Mouse (Mus musculus): ENCODE results near the gene Ccdc85a. TPM values are rescaled to one million over a fixed set of nuclear protein-coding genes. Genes with fewer than 3 reads are reported as not detected.

Ccdc85a gene
- polyA plus RNA-seq (2014; fragmentation: Nextera tagmentation; extraction: Ambion mirVana) = 1.2 and 2.0 TPM in 2 replicates

DNA sequence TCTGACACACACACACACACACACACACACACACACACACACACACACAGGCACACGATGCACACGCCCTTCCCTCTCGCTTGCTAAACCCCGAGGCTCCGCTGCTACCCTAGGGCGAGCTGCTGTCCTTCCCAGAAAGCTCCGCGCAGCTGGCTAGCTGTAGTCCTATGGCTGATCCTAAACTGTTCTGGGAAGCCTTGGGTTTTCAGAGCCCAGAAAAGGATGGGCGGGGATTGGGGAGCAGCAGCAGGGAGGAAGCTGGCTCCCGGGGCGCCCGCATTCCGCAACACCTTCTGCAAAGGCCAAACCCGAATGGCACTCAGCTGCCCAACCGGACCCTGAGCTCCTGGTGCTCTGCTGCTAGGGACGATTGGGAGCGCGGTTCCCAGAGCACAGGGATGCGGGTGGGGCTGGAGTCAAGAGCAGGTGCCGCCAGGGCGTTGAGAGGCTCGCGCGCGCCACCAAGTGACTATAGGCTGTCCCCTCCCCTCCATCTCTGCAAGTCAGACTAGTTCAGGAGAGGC, at the start of gene Ccdc85a:
TSS of gene Ccdc85a (minus strand) at position 414 of the 524 bp plus-strand sequence.
- Histone ChIP-seq H3K4me2 (replicated peaks; ENCODE audit: low read depth, low read length) (peak within 1 kb of the TSS; percentile 95), H3K36me3 (ENCODE audit: control insufficient read depth, insufficient read depth, low read length) (no peaks in the 10 kb centered on the region), H3K4me1 (ENCODE audit: control insufficient read depth, insufficient read depth, low read length) (0 out of 2 replicates have a peak, but pooled peaks cover 4% of the 10 kb centered on the region), H3K9ac (ENCODE audit: low read depth, low read length) (peak within 1 kb of the TSS; percentile 47), H3K27ac (ENCODE audit: low read depth, low read length) (no peak within 1 kb of the TSS), H3K27me3 (ENCODE audit: control insufficient read depth, insufficient read depth, low read length) (peaks cover 18% of the 10 kb centered on the region), H3K9me3 (ENCODE audit: control insufficient read depth, low read length) (no peaks in the 10 kb centered on the region), H3K4me3 (ENCODE audit: low read length) (peak within 1 kb of the TSS; percentile 59)
- WGBS = 0% methylated on average over 25 of the region's 25 CpGs
- peak; percentile 98 for ATAC-seq (ENCODE audit: low FRiP score, low TSS enrichment)

DNA sequence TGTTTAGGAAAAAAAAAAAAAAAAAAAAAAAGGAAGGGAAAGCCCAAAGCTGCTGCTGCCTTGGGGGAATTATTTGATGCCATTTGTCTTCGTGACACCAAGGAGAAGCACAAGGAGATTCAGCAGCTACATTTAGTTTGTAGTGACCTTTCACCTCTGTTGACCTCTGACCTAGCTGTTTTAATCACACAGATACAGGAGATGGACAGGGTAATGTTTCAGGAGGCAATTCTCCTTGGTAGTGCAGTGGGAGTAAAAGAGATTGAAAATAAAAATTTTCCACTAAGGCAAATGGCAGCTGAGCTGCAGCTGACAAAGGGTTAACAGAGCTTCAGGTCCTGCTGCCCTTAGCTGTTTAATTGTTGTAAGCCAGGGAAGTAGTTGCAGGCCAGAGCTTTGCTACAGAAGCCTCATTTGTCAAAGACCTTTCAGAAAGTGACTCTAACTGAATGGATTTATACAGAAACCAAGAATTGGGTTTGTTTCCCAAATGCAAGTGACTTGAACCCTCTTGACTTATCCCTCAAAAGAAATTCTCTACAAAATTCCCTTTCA, 49.5 kb upstream of the Ccdc85a start:
- peak; percentile 80 for ATAC-seq (ENCODE audit: low FRiP score, low TSS enrichment)
- Histone ChIP-seq H3K9ac (ENCODE audit: low read depth, low read length) (no peak overlapping the region), H3K4me2 (replicated peaks; ENCODE audit: low read depth, low read length) (no peak overlapping the region), H3K27me3 (ENCODE audit: control insufficient read depth, insufficient read depth, low read length) (no peaks in the 10 kb centered on the region), H3K9me3 (ENCODE audit: control insufficient read depth, low read length) (no peaks in the 10 kb centered on the region), H3K4me1 (ENCODE audit: control insufficient read depth, insufficient read depth, low read length) (peaks cover 5% of the 10 kb centered on the region; the same call in 1 of the 2 replicates), H3K27ac (ENCODE audit: low read depth, low read length) (no peak overlapping the region), H3K4me3 (ENCODE audit: low read length) (no peak overlapping the region), H3K36me3 (ENCODE audit: control insufficient read depth, insufficient read depth, low read length) (no peaks in the 10 kb centered on the region)
- 0% methylated on average over 1 of the region's 1 CpGs for WGBS

DNA sequence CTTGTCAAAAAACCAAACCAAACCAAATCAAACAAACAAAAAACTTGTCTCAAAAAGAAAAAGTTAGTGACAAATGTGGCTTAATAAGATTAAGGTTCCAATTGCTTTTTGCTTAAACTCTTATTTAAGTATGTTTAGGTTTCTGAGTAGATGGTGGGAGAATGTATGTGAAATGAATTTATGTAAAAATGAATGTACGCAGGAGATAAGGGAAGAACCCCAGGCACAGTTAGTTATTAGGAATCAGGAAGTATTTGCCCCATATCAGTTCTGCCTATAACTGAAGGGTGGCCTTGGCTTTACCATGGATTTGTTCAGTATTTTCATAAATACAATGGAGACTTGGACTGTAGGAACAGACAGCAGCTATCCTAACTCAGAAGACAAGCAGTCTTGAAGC, 49.0 kb upstream of the Ccdc85a start:
- H3K4me1 ChIP-seq (ENCODE audit: control insufficient read depth, insufficient read depth, low read length) = peaks cover 5% of the 10 kb centered on the region; the same call in 1 of the 2 replicates
- H3K4me2 ChIP-seq (replicated peaks; ENCODE audit: low read depth, low read length) = no peak overlapping the region
- H3K27ac ChIP-seq (ENCODE audit: low read depth, low read length) = no peak overlapping the region
- 84% methylated on average over 1 of the region's 1 CpGs for WGBS
- H3K4me3 ChIP-seq (ENCODE audit: low read length) = no peak overlapping the region
- no peak for ATAC-seq (ENCODE audit: low FRiP score, low TSS enrichment)
- no peak overlapping the region for H3K9ac ChIP-seq (ENCODE audit: low read depth, low read length)
- H3K27me3 ChIP-seq (ENCODE audit: control insufficient read depth, insufficient read depth, low read length) = no peaks in the 10 kb centered on the region
- no peaks in the 10 kb centered on the region for H3K36me3 ChIP-seq (ENCODE audit: control insufficient read depth, insufficient read depth, low read length)
- no peaks in the 10 kb centered on the region for H3K9me3 ChIP-seq (ENCODE audit: control insufficient read depth, low read length)

DNA sequence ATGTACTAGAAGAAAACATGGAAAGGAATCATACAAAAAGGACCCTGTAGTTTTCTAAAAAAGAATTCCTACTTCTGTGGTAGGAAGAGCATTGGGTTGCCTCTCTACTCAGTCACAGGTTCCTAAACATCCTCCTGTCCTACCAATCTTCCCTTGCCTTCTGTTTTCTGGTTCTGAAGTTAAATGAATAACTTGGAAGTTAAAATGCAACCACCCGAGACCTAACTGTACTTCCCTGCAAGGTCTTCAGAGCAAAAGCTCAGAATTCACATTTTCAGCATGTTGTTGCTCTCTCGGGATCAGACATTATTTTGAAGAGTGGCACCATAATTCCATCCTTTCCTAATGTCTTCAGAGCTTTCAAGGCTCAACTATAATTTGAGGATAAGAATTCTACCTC, 46.6 kb upstream of the Ccdc85a start:
- Histone ChIP-seq H3K27ac (ENCODE audit: low read depth, low read length) (no peak overlapping the region), H3K4me2 (replicated peaks; ENCODE audit: low read depth, low read length) (no peak overlapping the region), H3K9ac (ENCODE audit: low read depth, low read length) (no peak overlapping the region), H3K4me1 (ENCODE audit: control insufficient read depth, insufficient read depth, low read length) (peaks cover 5% of the 10 kb centered on the region; the same call in 1 of the 2 replicates), H3K9me3 (ENCODE audit: control insufficient read depth, low read length) (no peaks in the 10 kb centered on the region), H3K4me3 (ENCODE audit: low read length) (no peak overlapping the region), H3K36me3 (ENCODE audit: control insufficient read depth, insufficient read depth, low read length) (no peaks in the 10 kb centered on the region), H3K27me3 (ENCODE audit: control insufficient read depth, insufficient read depth, low read length) (no peaks in the 10 kb centered on the region)
- 71% methylated on average over 2 of the region's 2 CpGs for WGBS
- ATAC-seq (ENCODE audit: low FRiP score, low TSS enrichment) = no peak

DNA sequence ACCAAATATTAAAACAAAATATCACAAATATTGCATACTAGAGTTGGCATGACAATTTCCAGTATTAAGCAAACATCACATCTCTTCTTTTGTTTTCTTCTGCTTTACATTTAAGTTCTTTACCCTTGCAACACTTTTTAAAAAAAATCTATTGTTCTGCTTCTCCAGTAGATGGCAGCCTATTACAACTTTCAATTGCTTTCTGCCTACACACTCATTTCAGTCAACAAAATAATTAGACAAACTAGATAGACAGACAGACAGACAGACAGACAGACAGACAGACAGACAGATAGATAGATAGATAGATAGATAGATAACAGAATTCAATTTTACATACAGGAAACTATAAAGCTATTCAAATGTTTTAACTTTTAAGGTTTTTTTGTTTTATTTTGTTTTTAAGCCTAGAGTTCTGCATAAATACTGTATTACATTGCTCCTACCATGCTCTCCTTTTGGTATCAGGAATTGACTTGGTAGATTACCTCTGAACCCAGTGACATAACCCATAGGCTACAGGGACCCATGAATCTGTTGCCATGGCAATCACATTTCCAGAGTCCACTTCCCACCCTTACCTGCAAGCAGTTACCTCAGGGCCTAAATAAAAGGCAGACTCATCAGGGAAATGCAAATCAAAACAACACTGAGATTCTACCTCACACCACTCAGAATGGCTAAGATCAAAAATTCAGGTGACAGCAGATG, 26.8 kb upstream of the Ccdc85a start:
- no peaks in the 10 kb centered on the region for H3K36me3 ChIP-seq (ENCODE audit: control insufficient read depth, insufficient read depth, low read length)
- no peak for ATAC-seq (ENCODE audit: low FRiP score, low TSS enrichment)
- no peaks in the 10 kb centered on the region for H3K4me1 ChIP-seq (ENCODE audit: control insufficient read depth, insufficient read depth, low read length)
- H3K4me2 ChIP-seq (replicated peaks; ENCODE audit: low read depth, low read length) = no peak overlapping the region
- no peaks in the 10 kb centered on the region for H3K9me3 ChIP-seq (ENCODE audit: control insufficient read depth, low read length)
- H3K27ac ChIP-seq (ENCODE audit: low read depth, low read length) = no peak overlapping the region
- H3K27me3 ChIP-seq (ENCODE audit: control insufficient read depth, insufficient read depth, low read length) = no peaks in the 10 kb centered on the region
- H3K9ac ChIP-seq (ENCODE audit: low read depth, low read length) = no peak overlapping the region
- H3K4me3 ChIP-seq (ENCODE audit: low read length) = no peak overlapping the region

DNA sequence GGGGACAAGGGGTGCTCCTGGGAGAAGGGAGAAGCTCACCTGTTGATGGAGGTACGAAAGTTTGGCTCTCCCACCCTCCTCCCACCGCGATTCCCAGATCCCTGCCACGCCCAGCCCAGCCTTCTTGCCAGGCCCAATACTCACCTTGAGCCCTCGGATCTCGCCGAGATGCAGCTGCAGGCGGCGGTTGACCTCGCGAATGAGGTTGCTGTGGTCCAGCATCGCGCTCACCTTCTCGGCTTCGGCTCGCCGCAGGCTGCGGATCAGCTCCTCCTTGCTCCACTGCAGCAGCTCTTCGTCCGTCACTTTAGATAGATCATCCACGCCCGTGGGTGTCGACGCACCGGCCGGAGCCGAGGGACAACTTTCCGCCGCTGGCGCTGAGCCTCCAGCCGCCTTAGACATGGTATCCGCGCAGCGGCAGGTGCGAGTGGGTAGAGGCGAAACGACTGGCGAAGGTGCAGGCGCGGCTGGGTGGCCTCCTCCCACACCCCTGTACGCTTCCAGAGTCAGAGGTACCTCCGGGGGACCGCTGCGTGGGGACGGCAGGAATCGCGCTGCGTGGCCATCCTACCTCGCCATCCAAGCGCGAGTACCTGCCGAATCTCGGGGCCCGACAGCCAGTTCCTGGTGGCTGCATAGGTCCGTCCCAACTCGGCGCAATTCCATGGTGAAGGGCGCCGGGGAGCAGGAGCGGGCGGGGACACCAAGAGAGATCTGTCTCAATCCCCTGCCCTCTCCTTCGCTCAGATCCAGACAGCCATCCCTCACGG, 800 bp downstream of the Ccdc85a start:
- H3K27me3 ChIP-seq (ENCODE audit: control insufficient read depth, insufficient read depth, low read length) = peaks cover 18% of the 10 kb centered on the region
- H3K9me3 ChIP-seq (ENCODE audit: control insufficient read depth, low read length) = no peaks in the 10 kb centered on the region
- peak overlapping the region; percentile 95 for H3K4me2 ChIP-seq (replicated peaks; ENCODE audit: low read depth, low read length)
- 0 out of 2 replicates have a peak, but pooled peaks cover 4% of the 10 kb centered on the region for H3K4me1 ChIP-seq (ENCODE audit: control insufficient read depth, insufficient read depth, low read length)
- no peaks in the 10 kb centered on the region for H3K36me3 ChIP-seq (ENCODE audit: control insufficient read depth, insufficient read depth, low read length)
- H3K27ac ChIP-seq (ENCODE audit: low read depth, low read length) = no peak overlapping the region
- H3K9ac ChIP-seq (ENCODE audit: low read depth, low read length) = peak overlapping the region; percentile 47
- peak; percentile 58 for ATAC-seq (ENCODE audit: low FRiP score, low TSS enrichment)
- H3K4me3 ChIP-seq (ENCODE audit: low read length) = peak overlapping the region; percentile 59
- WGBS = under 1% methylated on average over 59 of the region's 63 CpGs

DNA sequence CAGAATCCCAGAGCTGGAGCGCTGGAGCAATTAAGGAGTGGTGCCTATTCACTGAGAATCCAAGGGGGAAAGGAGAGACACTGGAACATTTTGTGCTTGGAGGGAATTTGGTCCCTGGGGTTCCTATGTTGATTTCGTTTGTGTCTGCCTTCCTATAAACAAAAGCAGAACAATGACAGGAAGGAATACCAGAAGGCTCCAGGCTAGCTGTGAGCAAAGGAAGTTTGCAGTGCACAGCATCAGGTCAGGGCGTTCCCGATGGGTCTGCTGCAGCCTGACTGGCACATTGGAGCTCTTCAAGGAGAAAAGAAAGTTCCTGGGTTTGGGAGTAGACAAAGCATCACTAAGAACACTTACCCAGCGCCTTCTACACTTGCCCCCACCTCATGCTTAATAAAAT, 1.9 kb downstream of the Ccdc85a start:
- no peak overlapping the region for H3K27ac ChIP-seq (ENCODE audit: low read depth, low read length)
- WGBS = 17% methylated on average over 5 of the region's 5 CpGs
- H3K4me1 ChIP-seq (ENCODE audit: control insufficient read depth, insufficient read depth, low read length) = 0 out of 2 replicates have a peak, but pooled peaks cover 4% of the 10 kb centered on the region
- H3K36me3 ChIP-seq (ENCODE audit: control insufficient read depth, insufficient read depth, low read length) = no peaks in the 10 kb centered on the region
- H3K9me3 ChIP-seq (ENCODE audit: control insufficient read depth, low read length) = no peaks in the 10 kb centered on the region
- no peak overlapping the region for H3K4me3 ChIP-seq (ENCODE audit: low read length)
- H3K27me3 ChIP-seq (ENCODE audit: control insufficient read depth, insufficient read depth, low read length) = peaks cover 18% of the 10 kb centered on the region
- no peak overlapping the region; the same call in 1 of the 2 replicates for H3K4me2 ChIP-seq (replicated peaks; ENCODE audit: low read depth, low read length)
- H3K9ac ChIP-seq (ENCODE audit: low read depth, low read length) = no peak overlapping the region
- no peak for ATAC-seq (ENCODE audit: low FRiP score, low TSS enrichment)

DNA sequence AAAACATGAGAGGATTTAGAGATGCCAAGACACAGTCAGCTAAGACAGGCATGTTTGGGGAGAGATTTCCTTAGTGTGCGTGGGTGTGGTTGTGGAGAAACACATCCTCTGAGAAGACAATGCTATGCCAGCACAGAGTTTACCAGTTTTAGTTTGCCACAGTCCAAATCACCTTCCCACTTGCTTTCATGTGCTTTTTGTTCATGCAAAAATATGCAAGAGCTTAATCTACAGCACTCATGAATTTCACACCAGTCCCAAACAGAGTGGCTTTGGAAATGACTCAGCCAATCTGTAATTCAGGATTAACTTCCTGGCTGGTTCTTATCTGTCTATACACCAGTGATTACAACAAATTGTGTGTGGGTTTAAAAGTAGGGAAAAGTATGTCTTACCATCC, 11.7 kb downstream of the Ccdc85a start:
- ATAC-seq (ENCODE audit: low FRiP score, low TSS enrichment) = no peak
- Histone ChIP-seq H3K4me3 (ENCODE audit: low read length) (no peak overlapping the region), H3K4me2 (replicated peaks; ENCODE audit: low read depth, low read length) (no peak overlapping the region), H3K4me1 (ENCODE audit: control insufficient read depth, insufficient read depth, low read length) (no peaks in the 10 kb centered on the region), H3K9me3 (ENCODE audit: control insufficient read depth, low read length) (no peaks in the 10 kb centered on the region), H3K9ac (ENCODE audit: low read depth, low read length) (no peak overlapping the region), H3K27me3 (ENCODE audit: control insufficient read depth, insufficient read depth, low read length) (no peaks in the 10 kb centered on the region), H3K27ac (ENCODE audit: low read depth, low read length) (no peak overlapping the region), H3K36me3 (ENCODE audit: control insufficient read depth, insufficient read depth, low read length) (no peaks in the 10 kb centered on the region)
- WGBS = 76% methylated on average over 1 of the region's 1 CpGs
